Mouse (Mus musculus) heart, adult 2 months (tissue): Measurements from ENCODE around the gene Sorbs1.

Source experiments
- CTCF ChIP-seq: fragments of 200-600 bp; IDR thresholded peaks from 2 replicates; pipeline ENCODE4 v1.8.1; 2022; ENCODE audit warnings: antibody characterized with exemption, mild to moderate bottlenecking, moderate library complexity
- EP300 ChIP-seq: fragments of 200-500 bp; IDR thresholded peaks from 2 replicates; pipeline ENCODE4 v1.6.1; 2011; ENCODE audit warnings: low read depth, low read length, control low read depth; ENCODE audit not compliant: insufficient read depth
- POLR2A ChIP-seq: fragments of 200-500 bp; IDR thresholded peaks from 2 replicates; pipeline ENCODE4 v1.6.1; 2011; ENCODE audit warnings: mild to moderate bottlenecking, low read depth, low read length, control low read depth; ENCODE audit not compliant: insufficient read depth

DNA sequence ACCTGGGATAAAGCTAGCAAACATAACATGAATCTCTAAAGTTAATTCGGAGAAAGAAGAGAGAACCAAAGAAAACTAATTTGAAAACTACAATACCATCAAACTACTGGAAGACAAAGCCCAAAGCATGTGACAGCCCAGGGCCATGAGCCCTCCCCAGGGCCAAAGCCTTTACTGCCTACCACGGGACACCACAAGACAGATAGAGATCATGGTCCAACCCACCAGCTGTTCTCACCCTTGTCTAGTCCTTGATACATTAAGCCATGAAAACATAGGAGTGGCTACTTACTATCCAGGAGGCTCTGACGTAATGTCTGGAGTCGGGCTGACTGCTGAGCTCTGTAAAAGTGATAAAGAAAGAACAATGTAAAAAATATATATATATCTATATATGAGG is 176.9 kb downstream of the Sorbs1 start:
- TF ChIP-seq POLR2A = no peak
- no peak for TF ChIP-seq EP300
- no peak for TF ChIP-seq CTCF
